Mouse (Mus musculus) small intestine, adult 2 months (tissue): ENCODE measurements around the gene Stx3.

Source experiments
- CTCF ChIP-seq: fragments of 200-500 bp; IDR thresholded peaks from 2 replicates; pipeline ENCODE4 v1.5.1; 2012; ENCODE audit warnings: low read depth, mild to moderate bottlenecking, control low read depth, inconsistent platforms, low read length, moderate library complexity, mixed read lengths; ENCODE audit not compliant: insufficient replicate concordance, insufficient read length; ENCODE audit errors: extremely low read depth
- POLR2A ChIP-seq: fragments of 200-500 bp; IDR thresholded peaks from 2 replicates; pipeline ENCODE4 v1.6.1; 2012; ENCODE audit warnings: low read depth, mild to moderate bottlenecking, control low read depth, inconsistent platforms, low read length, moderate library complexity

- no peak for TF ChIP-seq CTCF
- no peak for TF ChIP-seq POLR2A
Observed at GRCm38 (mm10) chr19:11810003-11810758, 9.0 kb downstream of the Stx3 start.
